Mouse (Mus musculus) G1E (cell line): Measurements from ENCODE around the gene Sart3.

Experiments used
- CTCF ChIP-seq: IDR thresholded peaks from 2 replicates; pipeline ENCODE4 v1.5.1; 2012; ENCODE audit warnings: low read depth, low read length, inconsistent platforms, mixed read lengths
- GATA1 ChIP-seq: IDR thresholded peaks from 2 replicates; pipeline ENCODE4 v1.6.1; 2012; ENCODE audit warnings: borderline replicate concordance, low read length, inconsistent platforms, mixed read lengths
- GATA2 ChIP-seq: IDR thresholded peaks from 2 replicates; pipeline ENCODE4 v1.6.1; 2012; ENCODE audit warnings: low read depth, low read length, inconsistent platforms, borderline replicate concordance
- POLR2AphosphoS5 ChIP-seq: IDR thresholded peaks from 2 replicates; pipeline ENCODE4 v1.6.1; 2012; ENCODE audit warnings: low read depth, low read length, inconsistent platforms; ENCODE audit not compliant: insufficient replicate concordance
- TAL1 ChIP-seq: conservative IDR thresholded peaks from 2 replicates; pipeline ENCODE4 v1.6.1; 2012; ENCODE audit warnings: low read depth, low read length, inconsistent platforms, mixed read lengths

GRCm38 (mm10) chr5:113694415-113694814, 77.9 kb downstream of the Sart3 start:
- TF ChIP-seq GATA1 (no peak), CTCF (no peak), POLR2AphosphoS5 (no peak), TAL1 (no peak), GATA2 (no peak)
